Mouse (Mus musculus) bone marrow macrophage, adult 2 months (primary cell): Measurements from ENCODE around the gene Il1f5. TPM values are rescaled to one million over a fixed set of nuclear protein-coding genes. Genes with fewer than 3 reads are reported as not detected.
A peak's percentile ranks its signal among the peaks of the same experiment; 100 is the strongest.

ENCODE experiments used
- H3K27ac ChIP-seq: 2 replicates; pipeline ENCODE4 v1.5.1; 2012; ENCODE audit warnings: low read depth, low read length; ENCODE audit not compliant: insufficient read depth
- H3K4me1 ChIP-seq: 2 replicates; pipeline ENCODE4 v1.6.1; 2012; ENCODE audit warnings: low read length; ENCODE audit not compliant: control insufficient read depth, insufficient read depth
- H3K4me3 ChIP-seq: 2 replicates; pipeline ENCODE4 v1.5.1; 2012; ENCODE audit warnings: mild to moderate bottlenecking, low read length, moderate library complexity; ENCODE audit not compliant: insufficient read depth
- CTCF ChIP-seq: IDR thresholded peaks from 2 replicates; pipeline ENCODE4 v1.5.1; 2012; ENCODE audit warnings: low read depth, mild to moderate bottlenecking, low read length, moderate library complexity
- POLR2A ChIP-seq: IDR thresholded peaks from 2 replicates; pipeline ENCODE4 v1.6.1; 2012; ENCODE audit warnings: mild to moderate bottlenecking, low read depth, low read length, borderline replicate concordance
- polyA plus RNA-seq: library from polyadenylated mRNA; stranded (reverse); fragments of >200 nt; gene quantifications from 2 replicates; pipeline ENCODE4 v1.2.4, GENCODE M21; 2012; ENCODE audit not compliant: missing spikeins, insufficient read depth, insufficient read length

Gene Il1f5
- not detected in 2 replicates for polyA plus RNA-seq

- no peak for TF ChIP-seq CTCF
- TF ChIP-seq POLR2A, result no peak
- Histone ChIP-seq H3K27ac (no peak within 1 kb of the TSS), H3K4me3 (no peak within 1 kb of the TSS), H3K4me1 (no peaks in the 10 kb centered on the region)
Measured at GRCm38 (mm10) chr2:24276654-24277053, at the start of gene Il1f5. TSS of gene Il1f5 (plus strand) at chr2:24276954.

GRCm38 (mm10) chr2:24227191-24227590 lies 49.6 kb upstream of the Il1f5 start:
- Histone ChIP-seq H3K4me3 (no peak overlapping the region), H3K4me1 (no peaks in the 10 kb centered on the region), H3K27ac (no peak overlapping the region)
- TF ChIP-seq POLR2A (no peak), CTCF (no peak)

GRCm38 (mm10) chr2:24267503-24267902 lies 9.3 kb upstream of the Il1f5 start:
- no peak for TF ChIP-seq CTCF
- no peak for TF ChIP-seq POLR2A

DNA sequence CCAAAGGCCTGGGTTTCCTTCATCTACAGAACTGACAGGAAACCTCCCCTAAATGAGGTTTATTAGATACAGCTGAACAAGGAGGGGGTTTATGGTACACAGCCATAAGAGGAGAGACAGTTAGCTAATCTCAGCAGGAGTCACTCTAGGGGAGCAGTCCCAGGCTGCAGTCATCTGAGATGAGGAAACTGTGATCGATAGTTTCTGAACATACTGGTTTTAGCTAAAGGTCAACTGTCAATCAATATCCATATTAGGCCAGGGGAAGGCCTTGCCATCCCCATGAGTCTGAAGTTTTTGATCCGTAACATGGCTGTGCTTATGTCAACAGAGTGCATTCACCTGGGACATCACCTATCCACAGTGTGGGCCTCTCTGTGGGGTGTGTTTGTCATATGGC lies 3.1 kb upstream of the Il1f5 start:
- H3K27ac ChIP-seq, result no peak overlapping the region

More at GRCm38 (mm10) chr2:24267503-24267902, 9.3 kb upstream of the Il1f5 start:
- Histone ChIP-seq H3K27ac (no peak overlapping the region), H3K4me1 (no peaks in the 10 kb centered on the region), H3K4me3 (no peak overlapping the region)

DNA sequence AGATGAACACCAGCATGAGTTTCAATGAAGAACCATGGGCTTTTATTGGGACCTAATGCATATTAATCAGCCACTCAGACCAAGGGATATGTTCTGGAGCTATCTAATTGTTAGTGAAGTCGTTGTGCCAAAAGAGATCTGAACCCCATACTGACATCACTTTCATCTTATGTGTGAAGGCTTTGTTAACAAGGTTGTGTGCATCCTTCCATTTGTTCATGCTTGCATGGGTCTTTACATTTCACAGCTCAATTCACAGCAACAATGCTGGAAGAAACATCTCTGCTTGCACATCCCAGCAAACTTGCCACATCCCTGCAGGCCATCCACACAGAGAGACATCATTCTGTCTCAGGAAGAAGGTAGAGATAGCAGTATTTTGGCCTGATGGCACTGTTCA lies 1.6 kb upstream of the Il1f5 start:
- Histone ChIP-seq H3K4me3 (no peak overlapping the region), H3K4me1 (no peaks in the 10 kb centered on the region), H3K27ac (no peak overlapping the region)
- no peak for TF ChIP-seq POLR2A

More for the DNA sequence above, 3.1 kb upstream of the Il1f5 start:
- no peak overlapping the region for H3K4me3 ChIP-seq
- H3K4me1 ChIP-seq, result no peaks in the 10 kb centered on the region
- no peak for TF ChIP-seq CTCF
- no peak for TF ChIP-seq POLR2A

GRCm38 (mm10) chr2:24290896-24291295 lies 14.1 kb downstream of the Il1f5 start, which contains the start of gene Il1f10:
TSS of gene Il1f10 (plus strand) at chr2:24291196.
- H3K27ac ChIP-seq, result no peak within 1 kb of the TSS
- TF ChIP-seq CTCF (no peak), POLR2A (no peak)
- no peak within 1 kb of the TSS for H3K4me3 ChIP-seq
- 0 out of 2 replicates have a peak, but pooled peaks cover 3% of the 10 kb centered on the region for H3K4me1 ChIP-seq

GRCm38 (mm10) chr2:24294616-24295015 lies 17.9 kb downstream of the Il1f5 start:
- H3K4me3 ChIP-seq, result no peak overlapping the region
- H3K27ac ChIP-seq, result no peak overlapping the region
- TF ChIP-seq CTCF (no peak), POLR2A (no peak)
- H3K4me1 ChIP-seq, result 0 out of 2 replicates have a peak, but pooled peaks cover 3% of the 10 kb centered on the region

- no peak for TF ChIP-seq CTCF
- TF ChIP-seq POLR2A, result no peak
Measured at GRCm38 (mm10) chr2:24296837-24297236, 20.1 kb downstream of the Il1f5 start.

DNA sequence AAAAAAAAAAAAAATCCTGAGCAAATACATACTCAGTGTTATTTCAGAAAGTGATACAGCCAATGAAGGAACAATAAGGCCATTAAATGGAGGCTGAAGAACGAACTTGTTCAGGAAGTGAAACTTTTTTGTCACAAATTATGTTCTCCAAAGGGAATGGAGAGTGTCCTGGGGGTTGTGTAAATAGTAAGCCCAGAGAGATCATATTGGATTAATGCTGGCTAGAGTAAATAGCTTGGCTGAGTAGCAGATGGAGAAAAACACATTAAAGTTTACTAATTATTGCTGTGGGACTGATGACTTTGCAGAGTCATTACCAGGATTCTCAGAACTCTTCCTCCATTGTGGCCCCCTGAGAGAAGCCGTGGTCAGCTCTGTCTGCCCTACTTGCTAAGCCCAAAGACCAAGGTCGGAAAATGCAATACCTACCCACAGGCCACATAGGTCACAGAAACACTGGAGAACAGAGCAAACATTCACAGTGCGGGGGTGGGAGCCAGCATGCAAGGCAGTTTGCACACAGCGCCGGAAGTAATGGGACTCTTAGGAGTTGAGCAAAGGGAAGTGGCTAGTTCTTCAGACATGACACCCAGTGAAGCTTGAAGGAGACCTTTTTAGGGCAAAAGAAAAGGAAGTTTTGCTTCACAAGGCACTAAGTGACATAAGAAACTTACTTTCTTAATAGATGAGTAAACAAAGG lies 34.7 kb downstream of the Il1f5 start:
- H3K4me3 ChIP-seq, result no peak overlapping the region

More at GRCm38 (mm10) chr2:24296837-24297236, 20.1 kb downstream of the Il1f5 start:
- Histone ChIP-seq H3K27ac (no peak overlapping the region), H3K4me1 (0 out of 2 replicates have a peak, but pooled peaks cover 3% of the 10 kb centered on the region), H3K4me3 (no peak overlapping the region)

DNA sequence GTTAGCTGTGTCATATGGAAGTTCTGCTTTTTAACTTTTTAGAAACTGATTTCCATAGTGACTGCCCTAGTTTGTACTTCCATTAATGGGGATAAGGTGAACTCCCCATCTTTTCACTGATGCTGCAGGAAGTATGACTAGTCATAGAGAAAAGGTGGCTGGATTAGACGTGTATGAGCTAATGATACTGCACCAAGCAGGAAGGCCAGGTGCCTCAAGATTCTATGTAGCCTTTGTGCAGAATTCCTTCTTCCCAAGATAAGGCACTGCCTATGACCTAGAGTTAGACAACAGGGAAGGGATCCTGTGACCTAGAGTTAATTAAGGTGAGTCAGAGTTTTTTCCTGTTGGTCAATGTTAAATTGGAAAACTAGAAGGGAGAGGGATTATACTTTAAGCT lies 40.2 kb downstream of the Il1f5 start:
- TF ChIP-seq CTCF (no peak), POLR2A (no peak)
- Histone ChIP-seq H3K4me3 (no peak overlapping the region), H3K4me1 (peaks cover 18% of the 10 kb centered on the region), H3K27ac (no peak overlapping the region)

More for the DNA sequence above, 34.7 kb downstream of the Il1f5 start:
- no peak for TF ChIP-seq CTCF
- TF ChIP-seq POLR2A, result no peak
- Histone ChIP-seq H3K4me1 (peaks cover 33% of the 10 kb centered on the region), H3K27ac (peak overlapping the region; percentile 74)
